Mouse (Mus musculus) activated CD4-positive, CD25-positive, alpha-beta regulatory T cell, adult 9 weeks (primary cell): ENCODE results near the gene Twist1. TPM values are rescaled to one million over a fixed set of nuclear protein-coding genes. Genes with fewer than 3 reads are reported as not detected.

Experiments used
- polyA plus RNA-seq: library from polyadenylated mRNA; unstranded; fragments of 100-300 nt; shearing (Covaris generic); gene quantifications from one replicate; pipeline ENCODE4 v1.2.1, GENCODE M21; 2017

Gene Twist1
- not detected for polyA plus RNA-seq

GRCm38 (mm10) chr12:33957400-33958240 lies at the start of gene Twist1:
TSS of gene Twist1 (plus strand) at chr12:33957671.

DNA sequence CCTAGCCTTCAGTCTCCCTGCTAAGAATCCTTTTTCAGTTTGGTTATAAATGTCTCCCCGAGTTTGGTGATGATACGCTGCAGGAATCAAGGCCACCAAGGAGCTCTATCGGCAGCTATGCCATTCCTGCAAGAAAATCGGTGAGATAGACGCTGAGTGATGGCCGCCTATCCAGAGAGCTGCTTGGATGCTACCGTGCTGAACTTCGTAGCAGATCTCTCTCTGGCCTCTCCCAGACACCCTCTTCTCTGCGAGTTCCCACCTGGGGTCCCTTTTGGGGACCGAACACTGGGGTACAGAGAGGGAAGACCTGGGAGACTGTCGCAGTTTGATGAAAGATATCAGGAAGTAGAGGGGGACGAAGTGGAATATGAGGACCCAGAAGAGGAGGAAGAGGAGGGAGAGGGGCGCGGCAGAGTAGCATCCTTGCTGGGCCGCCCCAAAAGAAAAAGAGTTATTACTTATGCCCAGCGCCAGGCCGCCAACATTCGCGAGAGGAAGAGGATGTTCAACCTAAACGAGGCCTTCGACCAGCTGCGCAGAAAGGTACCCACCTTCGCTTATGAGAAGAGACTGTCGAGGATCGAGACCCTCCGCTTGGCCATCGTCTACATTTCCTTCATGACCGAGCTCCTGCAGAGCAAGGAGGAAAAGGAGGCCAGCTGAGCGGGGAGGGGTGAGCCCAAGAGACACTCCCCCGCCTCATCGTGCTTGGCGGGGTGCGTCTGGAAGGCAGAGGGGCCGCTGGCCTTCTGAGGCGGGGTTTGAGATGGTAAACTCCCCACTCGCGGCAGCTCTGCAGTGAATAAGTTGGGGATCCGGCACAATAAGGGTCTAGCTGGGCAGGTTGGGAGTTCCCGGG lies 28.9 kb upstream of the Twist1 start, which contains the start of gene Ferd3l:
Ferd3l (plus strand) TSS at position 95 of the 862 bp plus-strand sequence.

Other genes starting within 250 kb of the Twist1 start
- gene Ferd3l, start 29.2 kb upstream of the Twist1 start, polyA plus RNA-seq: not detected